Mouse (Mus musculus) adrenal gland, postnatal 10 days (tissue): Measurements from ENCODE around the gene Gas6. TPM values are rescaled to one million over a fixed set of nuclear protein-coding genes. Genes with fewer than 3 reads are reported as not detected.
A peak's percentile ranks its signal among the peaks of the same experiment; 100 is the strongest.

Source experiments
- DNase-seq: peaks from one replicate; pipeline ENCODE4 v3.0.0; 2021; ENCODE audit warnings: mixed read lengths
- long read RNA-seq, 2 experiments: library from polyadenylated mRNA; stranded (forward); transcript quantifications; one replicate each; pipeline ENCODE4 v2.0.0; 2021
- total RNA-seq, 2 experiments: library from RNA; stranded (reverse); gene quantifications; 2 replicates each; pipeline ENCODE4 v1.2.3; 2021

Gene Gas6
- total RNA-seq: 10 to 100 TPM; 98.1 to 99.0 TPM
- long read RNA-seq, experiment 1, transcript Gas6-201 (15 exons, 2,548 nt): major isoform, 143 of 182 reads
- long read RNA-seq, experiment 1, partial matches to known transcripts: 31 of 182 reads
- long read RNA-seq, experiment 1, other reads (novel, unspliced or antisense): 8 of 182 reads
- long read RNA-seq, experiment 2, transcript Gas6-201 (15 exons, 2,548 nt): major isoform, 78 of 95 reads
- long read RNA-seq, experiment 2, partial matches to known transcripts: 10 of 95 reads
- long read RNA-seq, experiment 2, other reads (novel, unspliced or antisense): 7 of 95 reads

- peak; percentile 84 for DNase-seq
Observed at GRCm38 (mm10) chr8:13493858-13494631, at the start of gene Gas6. Gene Gas6, minus strand, starts transcription at chr8:13494490.

GRCm38 (mm10) chr8:13541526-13541925, 47.2 kb upstream of the Gas6 start:
- no peak for DNase-seq

GRCm38 (mm10) chr8:13540122-13540521, 45.8 kb upstream of the Gas6 start:
- DNase-seq: no peak

GRCm38 (mm10) chr8:13538821-13539220, 44.5 kb upstream of the Gas6 start:
- DNase-seq: peak; percentile 24

- no peak for DNase-seq
Observed at GRCm38 (mm10) chr8:13537102-13537501, 42.8 kb upstream of the Gas6 start.

GRCm38 (mm10) chr8:13533123-13533522, 38.8 kb upstream of the Gas6 start:
- DNase-seq: no peak

GRCm38 (mm10) chr8:13531602-13532171, 37.4 kb upstream of the Gas6 start:
- no peak for DNase-seq

- peak; percentile 92 for DNase-seq
Observed at GRCm38 (mm10) chr8:13530941-13531340, 36.7 kb upstream of the Gas6 start.

GRCm38 (mm10) chr8:13530401-13530800, 36.1 kb upstream of the Gas6 start:
- no peak for DNase-seq

GRCm38 (mm10) chr8:13529891-13530316, 35.6 kb upstream of the Gas6 start:
- peak; percentile 82 for DNase-seq

GRCm38 (mm10) chr8:13529011-13529840, 34.9 kb upstream of the Gas6 start:
- no peak for DNase-seq

GRCm38 (mm10) chr8:13521392-13521791, 27.1 kb upstream of the Gas6 start:
- peak; percentile 49 for DNase-seq

- DNase-seq: no peak
Observed at GRCm38 (mm10) chr8:13520349-13520748, 26.1 kb upstream of the Gas6 start.

- no peak for DNase-seq
Observed at GRCm38 (mm10) chr8:13519503-13519902, 25.2 kb upstream of the Gas6 start.

GRCm38 (mm10) chr8:13517284-13517781, 23.0 kb upstream of the Gas6 start:
- DNase-seq: peak; percentile 25

- no peak for DNase-seq
Observed at GRCm38 (mm10) chr8:13516728-13517127, 22.4 kb upstream of the Gas6 start.

- peak; percentile 79 for DNase-seq
Observed at GRCm38 (mm10) chr8:13516011-13516442, 21.7 kb upstream of the Gas6 start.

- no peak for DNase-seq
Observed at GRCm38 (mm10) chr8:13513556-13514370, 19.5 kb upstream of the Gas6 start.

- no peak for DNase-seq
Observed at GRCm38 (mm10) chr8:13512677-13513076, 18.4 kb upstream of the Gas6 start.

- no peak for DNase-seq
Observed at GRCm38 (mm10) chr8:13512016-13512415, 17.7 kb upstream of the Gas6 start.

- no peak for DNase-seq
Observed at GRCm38 (mm10) chr8:13507284-13507937, 13.1 kb upstream of the Gas6 start.
